Mouse (Mus musculus): ENCODE results near the gene Itch. TPM values are rescaled to one million over a fixed set of nuclear protein-coding genes. Genes with fewer than 3 reads are reported as not detected.
"Not testable (repeated sequence)": the region's sequence is repeated elsewhere in the genome, so short reads cannot be mapped to it uniquely, and the experiment has no call there.

Itch gene
- polyA plus RNA-seq, 1 experiment from 2014 or later, result 47.7 TPM

GRCm38 (mm10) chr2:155101761-155102181 lies 31.5 kb upstream of the Itch start:
- 69% methylated on average over 6 of the region's 6 CpGs for WGBS
- Histone ChIP-seq H3K27me3 (no peaks in the 10 kb centered on the region), H3K4me1 (replicated peaks) (no peaks in the 10 kb centered on the region), H3K36me3 (no peaks in the 10 kb centered on the region), H3K4me3 (no peak overlapping the region), H3K9ac (no peak overlapping the region), H3K27ac (replicated peaks) (no peak overlapping the region), H3K9me3 (no peaks in the 10 kb centered on the region), H3K4me2 (no peak overlapping the region)
- no peak for ATAC-seq (ENCODE audit: low read depth)

GRCm38 (mm10) chr2:155103607-155104006 lies 29.7 kb upstream of the Itch start:
- Histone ChIP-seq H3K4me2 (no peak overlapping the region), H3K4me3 (no peak overlapping the region), H3K27me3 (no peaks in the 10 kb centered on the region), H3K9ac (no peak overlapping the region), H3K4me1 (replicated peaks) (no peaks in the 10 kb centered on the region), H3K9me3 (no peaks in the 10 kb centered on the region), H3K27ac (replicated peaks) (no peak overlapping the region), H3K36me3 (no peaks in the 10 kb centered on the region)
- 72% methylated on average over 6 of the region's 6 CpGs for WGBS
- ATAC-seq (ENCODE audit: low read depth), result no peak

GRCm38 (mm10) chr2:155107276-155107675 lies 26.0 kb upstream of the Itch start:
- not testable (repeated sequence) for ATAC-seq (ENCODE audit: low read depth); H3K9ac ChIP-seq; H3K4me3 ChIP-seq; H3K4me1 ChIP-seq (replicated peaks); H3K27me3 ChIP-seq; H3K36me3 ChIP-seq; H3K9me3 ChIP-seq; H3K4me2 ChIP-seq; H3K27ac ChIP-seq (replicated peaks)
- 80% methylated on average over 9 of the region's 9 CpGs for WGBS

- H3K27ac ChIP-seq (replicated peaks), result no peak overlapping the region
- no peaks in the 10 kb centered on the region for H3K27me3 ChIP-seq
- no peaks in the 10 kb centered on the region for H3K36me3 ChIP-seq
- H3K4me2 ChIP-seq, result no peak overlapping the region
- peaks cover 6% of the 10 kb centered on the region; the same call in 1 of the 2 replicates for H3K9me3 ChIP-seq
- no peaks in the 10 kb centered on the region for H3K4me1 ChIP-seq (replicated peaks)
- whole genome bisulfite sequencing, result 77% methylated on average over 7 of the region's 7 CpGs
- no peak for ATAC-seq (ENCODE audit: low read depth)
- H3K4me3 ChIP-seq, result no peak overlapping the region
- no peak overlapping the region for H3K9ac ChIP-seq
Measured at GRCm38 (mm10) chr2:155115216-155115830, 18.0 kb upstream of the Itch start.

- 2% methylated on average over 18 of the region's 18 CpGs for WGBS
- Histone ChIP-seq H3K4me3 (peak overlapping the region; percentile 90), H3K9me3 (no peaks in the 10 kb centered on the region), H3K4me2 (peak overlapping the region; percentile 66), H3K36me3 (peaks cover 16% of the 10 kb centered on the region), H3K27me3 (no peaks in the 10 kb centered on the region), H3K27ac (replicated peaks) (peak overlapping the region; percentile 90), H3K4me1 (replicated peaks) (peaks cover 32% of the 10 kb centered on the region), H3K9ac (peak overlapping the region; percentile 89)
- ATAC-seq (ENCODE audit: low read depth), result peak; percentile 80
Measured at GRCm38 (mm10) chr2:155133977-155134860, 910 bp downstream of the Itch start.

GRCm38 (mm10) chr2:155135092-155135491 lies 1.8 kb downstream of the Itch start:
- Histone ChIP-seq H3K4me1 (replicated peaks) (peaks cover 32% of the 10 kb centered on the region), H3K9me3 (no peaks in the 10 kb centered on the region), H3K36me3 (peaks cover 24% of the 10 kb centered on the region), H3K27ac (replicated peaks) (no peak overlapping the region), H3K27me3 (no peaks in the 10 kb centered on the region), H3K4me3 (0 out of 2 replicates have a peak overlapping the region, but pooled peaks have one; percentile 11), H3K4me2 (peak overlapping the region; percentile 66), H3K9ac (no peak overlapping the region)
- no peak for ATAC-seq (ENCODE audit: low read depth)
- 76% methylated on average over 4 of the region's 4 CpGs for WGBS

GRCm38 (mm10) chr2:155135534-155135933 lies 2.2 kb downstream of the Itch start:
- peak overlapping the region; percentile 66 for H3K4me2 ChIP-seq
- H3K9me3 ChIP-seq, result no peaks in the 10 kb centered on the region
- H3K27ac ChIP-seq (replicated peaks), result no peak overlapping the region
- peaks cover 32% of the 10 kb centered on the region for H3K4me1 ChIP-seq (replicated peaks)
- no peak overlapping the region for H3K9ac ChIP-seq
- H3K27me3 ChIP-seq, result no peaks in the 10 kb centered on the region
- 90% methylated on average over 1 of the region's 1 CpGs for WGBS
- no peak for ATAC-seq (ENCODE audit: low read depth)
- 0 out of 2 replicates have a peak overlapping the region, but pooled peaks have one; percentile 11 for H3K4me3 ChIP-seq
- H3K36me3 ChIP-seq, result peaks cover 28% of the 10 kb centered on the region

GRCm38 (mm10) chr2:155140986-155141385 lies 7.7 kb downstream of the Itch start:
- no peak for ATAC-seq (ENCODE audit: low read depth)
- no peak overlapping the region for H3K4me3 ChIP-seq
- peaks cover 13% of the 10 kb centered on the region for H3K4me1 ChIP-seq (replicated peaks)
- H3K36me3 ChIP-seq, result peaks cover 81% of the 10 kb centered on the region
- 93% methylated on average over 5 of the region's 5 CpGs for WGBS
- H3K27ac ChIP-seq (replicated peaks), result no peak overlapping the region
- H3K9ac ChIP-seq, result no peak overlapping the region
- H3K4me2 ChIP-seq, result no peak overlapping the region
- H3K9me3 ChIP-seq, result no peaks in the 10 kb centered on the region
- H3K27me3 ChIP-seq, result no peaks in the 10 kb centered on the region

- Histone ChIP-seq H3K4me1 (replicated peaks) (0 out of 2 replicates have a peak, but pooled peaks cover 2% of the 10 kb centered on the region), H3K9ac (no peak overlapping the region), H3K36me3 (peaks cover 91% of the 10 kb centered on the region), H3K9me3 (peaks cover 5% of the 10 kb centered on the region), H3K27ac (replicated peaks) (no peak overlapping the region), H3K4me2 (no peak overlapping the region), H3K27me3 (no peaks in the 10 kb centered on the region), H3K4me3 (no peak overlapping the region)
- ATAC-seq (ENCODE audit: low read depth), result no peak
Measured at GRCm38 (mm10) chr2:155142025-155142555, 8.8 kb downstream of the Itch start.

- not testable (repeated sequence) for H3K27me3 ChIP-seq; H3K4me2 ChIP-seq; H3K9ac ChIP-seq; H3K27ac ChIP-seq (replicated peaks); H3K4me1 ChIP-seq (replicated peaks); ATAC-seq (ENCODE audit: low read depth); H3K4me3 ChIP-seq
- Histone ChIP-seq H3K36me3 (peaks cover 55% of the 10 kb centered on the region), H3K9me3 (peaks cover 13% of the 10 kb centered on the region)
Measured at GRCm38 (mm10) chr2:155149296-155149695, 16.0 kb downstream of the Itch start.

GRCm38 (mm10) chr2:155207419-155207818 lies 74.1 kb downstream of the Itch start:
- H3K27me3 ChIP-seq, result no peaks in the 10 kb centered on the region
- H3K4me3 ChIP-seq, result no peak overlapping the region
- no peak overlapping the region for H3K27ac ChIP-seq (replicated peaks)
- no peak overlapping the region for H3K9ac ChIP-seq
- H3K9me3 ChIP-seq, result no peaks in the 10 kb centered on the region
- ATAC-seq (ENCODE audit: low read depth), result no peak
- peaks cover 74% of the 10 kb centered on the region for H3K36me3 ChIP-seq
- H3K4me1 ChIP-seq (replicated peaks), result no peaks in the 10 kb centered on the region
- no peak overlapping the region for H3K4me2 ChIP-seq
- 84% methylated on average over 2 of the region's 2 CpGs for WGBS

- H3K36me3 ChIP-seq, result peaks cover 91% of the 10 kb centered on the region
- H3K4me3 ChIP-seq, result no peak overlapping the region
- WGBS, result 92% methylated on average over 2 of the region's 2 CpGs
- ATAC-seq (ENCODE audit: low read depth), result no peak
- no peak overlapping the region for H3K27ac ChIP-seq (replicated peaks)
- no peaks in the 10 kb centered on the region for H3K9me3 ChIP-seq
- H3K4me1 ChIP-seq (replicated peaks), result no peaks in the 10 kb centered on the region
- H3K27me3 ChIP-seq, result no peaks in the 10 kb centered on the region
- H3K4me2 ChIP-seq, result no peak overlapping the region
- no peak overlapping the region for H3K9ac ChIP-seq
Measured at GRCm38 (mm10) chr2:155223145-155223544, 89.8 kb downstream of the Itch start.

All from neural tube, embryonic 13.5 days (tissue).